Mouse (Mus musculus): ENCODE results near the gene C1qtnf7.

Gene C1qtnf7

GRCm38 (mm10) chr5:43621575-43622299 lies 106.4 kb downstream of the C1qtnf7 start:
- no peak for DNase-seq

- no peak for DNase-seq
Observed at GRCm38 (mm10) chr5:43625407-43625806, 110.1 kb downstream of the C1qtnf7 start.

GRCm38 (mm10) chr5:43634071-43634601 lies 118.8 kb downstream of the C1qtnf7 start:
- no peak for DNase-seq

GRCm38 (mm10) chr5:43634602-43635081 lies 119.3 kb downstream of the C1qtnf7 start:
- DNase-seq = no peak

- DNase-seq = no peak
Observed at GRCm38 (mm10) chr5:43645020-43645419, 129.7 kb downstream of the C1qtnf7 start.

- no peak for DNase-seq
Observed at GRCm38 (mm10) chr5:43647098-43647774, 131.9 kb downstream of the C1qtnf7 start.

GRCm38 (mm10) chr5:43661498-43661897 lies 146.2 kb downstream of the C1qtnf7 start:
- DNase-seq = no peak

GRCm38 (mm10) chr5:43661997-43662961 lies 146.9 kb downstream of the C1qtnf7 start, which contains the start of gene Cc2d2a:
TSS of gene Cc2d2a (plus strand) at chr5:43662346.
- DNase-seq = peak; percentile 22 to 23

- no peak for DNase-seq
Observed at GRCm38 (mm10) chr5:43663531-43663930, 148.2 kb downstream of the C1qtnf7 start.

- peak; percentile 26 to 48 for DNase-seq
Observed at GRCm38 (mm10) chr5:43665144-43665543, 149.8 kb downstream of the C1qtnf7 start.
